Mouse (Mus musculus): ENCODE measurements around the gene Pbx2. TPM values are rescaled to one million over a fixed set of nuclear protein-coding genes. Genes with fewer than 3 reads are reported as not detected.

The Pbx2 gene
- total RNA-seq, 4 experiments from 2014 or later: 16.0 to 20.6 (median 17.6) TPM

DNA sequence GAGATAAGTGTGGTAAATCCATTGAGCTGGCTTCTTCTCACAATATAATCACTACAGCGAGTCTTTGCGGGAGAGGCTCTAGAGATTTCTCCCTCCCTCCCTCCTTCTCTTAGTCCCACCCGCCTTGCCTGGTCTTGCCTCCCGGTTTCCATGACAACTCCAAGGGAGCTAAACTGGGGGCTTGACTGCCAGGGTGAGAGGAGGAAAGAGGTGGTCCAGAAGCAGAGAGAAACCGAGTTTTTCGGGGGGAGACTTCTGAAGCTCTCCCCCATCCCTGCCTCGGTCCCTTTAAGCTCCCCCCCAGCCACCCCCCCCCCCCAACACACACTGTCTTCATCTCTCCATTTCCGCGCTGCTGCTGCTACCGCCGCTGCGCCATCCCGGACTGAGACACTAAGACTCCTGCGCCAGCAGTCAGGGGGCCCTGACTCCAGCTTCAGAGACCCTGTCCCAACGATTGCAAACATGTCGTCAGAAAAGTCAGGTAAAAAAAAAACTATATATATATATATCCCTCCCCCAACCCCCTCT lies 38.2 kb downstream of the Pbx2 start, which contains the start of gene Prrt1:
Gene Prrt1, plus strand, starts transcription at position 313 of the 531 bp plus-strand sequence.
- DNase-seq (ENCODE audit: low spot score): no peak

DNA sequence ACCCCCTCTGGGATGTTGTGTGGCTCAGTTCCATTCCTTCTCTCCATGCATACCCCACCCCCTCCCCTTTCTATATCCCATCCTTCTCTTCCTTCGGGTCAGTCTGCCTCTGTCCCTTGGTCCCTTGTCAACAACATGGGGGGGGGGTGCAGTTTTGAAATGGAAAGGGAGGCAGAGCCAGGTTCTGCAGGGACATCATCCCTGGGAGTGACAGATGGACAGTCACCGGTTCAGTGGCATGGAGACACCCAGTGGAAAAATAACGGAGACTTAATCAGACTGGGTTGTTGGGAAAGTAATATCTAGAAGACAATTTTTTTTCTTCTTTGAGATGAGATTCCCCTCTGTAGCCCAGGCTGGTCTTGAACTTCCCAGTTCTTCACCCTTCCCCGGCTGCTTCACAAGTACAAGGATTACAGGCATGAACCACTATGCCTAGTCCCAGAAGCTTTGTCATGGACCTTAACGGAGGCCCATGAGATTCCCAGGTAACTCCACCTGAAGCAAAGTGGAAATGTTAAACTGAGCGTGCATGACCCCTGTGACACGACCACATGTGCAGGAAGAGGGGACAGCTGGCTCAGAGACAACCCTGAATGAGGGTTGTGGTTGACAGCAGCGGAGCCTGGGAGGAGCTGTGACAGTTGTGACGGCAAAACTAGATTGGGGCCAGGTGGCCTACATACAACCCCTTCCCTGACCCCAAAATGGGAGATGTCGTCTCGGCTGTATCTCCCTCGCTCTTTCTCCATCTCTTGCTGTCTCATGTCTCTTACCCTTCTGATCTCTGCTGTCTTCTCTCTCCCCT lies 38.9 kb downstream of the Pbx2 start:
- DNase-seq (ENCODE audit: low spot score): no peak

GRCm38 (mm10) chr17:34630761-34631301 lies 39.8 kb downstream of the Pbx2 start:
- no peak for DNase-seq (ENCODE audit: low spot score)

DNA sequence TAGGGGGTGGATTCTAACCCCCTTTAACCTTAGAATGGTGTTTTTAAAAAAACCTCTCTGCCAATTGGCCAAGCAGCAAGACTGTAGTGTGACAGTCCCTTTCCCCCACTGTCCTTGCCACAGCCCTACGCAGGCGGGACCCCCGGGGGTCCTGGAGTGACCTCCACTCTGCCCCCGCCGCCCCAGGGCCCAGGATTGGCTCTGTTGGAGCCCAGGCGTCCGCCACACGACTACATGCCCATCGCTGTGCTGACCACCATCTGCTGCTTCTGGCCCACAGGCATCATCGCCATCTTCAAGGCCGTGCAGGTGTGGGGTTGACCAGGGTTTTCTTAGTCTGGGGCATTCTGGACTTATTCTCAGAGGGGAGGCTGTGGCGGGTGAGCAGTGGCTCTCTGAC lies 40.6 kb downstream of the Pbx2 start:
- no peak for DNase-seq (ENCODE audit: low spot score)

- DNase-seq (ENCODE audit: low spot score): peak; percentile 83
Observed at GRCm38 (mm10) chr17:34632261-34632691, 41.2 kb downstream of the Pbx2 start.

DNA sequence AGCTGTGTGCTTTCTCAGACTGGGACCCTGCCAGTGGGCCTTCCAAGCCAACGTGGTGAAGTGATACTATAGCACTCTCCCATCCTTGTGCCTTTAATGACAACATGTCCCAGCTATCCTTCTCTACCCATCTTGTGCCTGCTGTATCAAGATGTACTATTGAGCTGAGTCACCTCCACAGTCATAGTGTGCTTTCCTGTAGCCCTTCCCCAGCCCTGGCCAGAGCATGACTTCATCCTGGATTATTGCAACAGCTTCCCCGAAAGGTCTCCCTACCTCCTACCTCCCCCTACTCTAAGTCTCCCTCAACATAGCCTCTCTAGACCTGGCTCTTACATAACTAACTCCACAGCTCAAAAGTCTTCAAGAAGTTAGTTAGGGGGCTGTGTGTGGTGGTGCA lies 44.6 kb downstream of the Pbx2 start:
- no peak for DNase-seq (ENCODE audit: low spot score)

DNA sequence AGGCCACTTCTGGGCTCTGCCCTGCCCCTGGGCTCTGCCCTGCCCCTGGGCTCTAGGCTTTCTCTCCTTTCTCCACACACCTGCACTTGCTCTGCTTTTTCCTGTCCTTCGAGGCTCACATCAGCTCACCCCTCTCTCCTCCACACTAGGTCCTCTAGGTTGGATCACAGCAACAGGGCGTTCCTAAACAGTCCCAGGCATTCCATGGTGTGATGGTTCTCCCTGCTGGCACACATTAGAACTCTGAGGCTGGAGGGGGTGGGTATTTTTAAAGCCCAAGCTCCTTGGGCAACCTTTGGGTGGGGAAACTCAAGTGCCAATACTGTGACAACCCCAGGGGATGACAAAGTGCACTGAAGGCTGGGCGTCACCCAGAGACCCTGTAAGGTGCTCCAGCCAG lies 46.4 kb downstream of the Pbx2 start:
- DNase-seq (ENCODE audit: low spot score): no peak

DNA sequence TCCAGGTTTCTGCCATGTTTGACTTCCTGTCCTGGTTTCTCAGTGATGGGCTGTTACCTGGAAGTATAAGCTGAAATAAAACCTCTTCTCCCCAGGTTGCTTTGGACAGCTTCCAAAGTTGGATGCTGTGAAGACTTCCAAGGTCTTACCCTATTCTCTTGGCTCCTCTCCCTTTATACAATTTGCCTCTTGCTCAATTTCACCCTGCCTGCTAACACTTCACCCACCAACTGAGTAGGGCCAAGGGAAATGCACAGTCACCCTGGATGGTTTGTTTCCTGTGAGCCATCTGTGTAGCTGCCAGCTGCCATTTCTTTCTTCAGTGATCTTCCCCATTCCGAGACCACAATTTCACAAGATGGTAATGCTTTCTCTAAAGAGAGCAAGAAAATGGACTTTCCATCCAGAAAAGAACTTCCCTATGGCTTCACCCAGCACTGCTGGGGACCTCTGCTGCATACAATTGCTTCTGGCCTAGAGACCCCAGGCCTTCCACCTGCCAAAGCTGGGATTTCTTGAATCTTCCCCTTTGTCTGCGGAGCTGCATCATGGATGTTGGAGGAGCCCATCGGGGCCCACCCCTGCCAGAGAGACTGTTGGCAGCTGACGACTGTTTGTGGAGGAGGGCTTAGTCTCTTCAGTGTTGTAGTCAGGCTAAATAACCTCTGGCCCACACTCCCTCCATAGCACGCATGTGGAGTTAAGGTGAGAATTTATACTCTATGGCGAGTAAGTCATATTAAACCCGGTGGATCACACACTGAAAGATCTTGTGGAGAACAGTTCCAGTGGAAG lies 48.6 kb downstream of the Pbx2 start:
- DNase-seq (ENCODE audit: low spot score): no peak

DNA sequence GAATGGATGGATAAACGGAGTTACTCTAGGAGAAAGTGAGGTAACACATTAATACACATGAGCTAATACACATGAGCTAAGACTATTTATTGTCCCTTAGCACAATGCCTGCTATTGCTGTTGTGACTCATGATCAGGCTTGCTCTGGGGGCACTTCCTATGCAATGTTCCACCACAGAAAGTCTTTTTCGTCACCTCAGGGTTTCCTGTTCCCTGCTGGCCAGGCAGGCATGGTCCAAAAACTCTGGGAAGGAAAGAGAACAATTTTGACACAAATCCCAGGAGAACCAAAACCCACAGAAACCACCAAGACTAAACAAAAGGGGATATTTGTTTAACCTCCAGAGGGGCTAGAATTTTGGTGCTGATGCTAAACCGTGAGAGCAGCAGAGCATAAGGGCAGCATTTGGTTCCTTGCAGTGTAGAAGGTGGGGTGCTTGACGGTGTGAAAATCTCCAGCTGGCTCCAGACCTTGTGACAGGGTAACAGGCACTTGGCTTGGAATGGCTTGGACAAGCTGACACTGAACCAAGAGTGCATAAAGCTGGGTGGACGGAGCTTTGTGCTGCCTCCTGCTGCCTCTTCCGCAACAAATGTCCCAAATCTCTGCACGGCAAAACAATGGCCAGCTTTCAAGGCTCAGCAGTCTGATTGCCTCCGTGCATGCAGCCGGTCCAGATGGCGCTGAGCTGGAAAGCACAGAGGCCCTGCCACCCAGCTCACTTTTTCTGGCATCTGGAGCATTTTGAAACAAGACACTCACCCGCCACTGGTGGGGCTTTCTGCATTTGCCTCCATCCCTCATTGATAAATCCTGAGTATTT lies 49.9 kb downstream of the Pbx2 start:
- DNase-seq (ENCODE audit: low spot score): no peak

DNA sequence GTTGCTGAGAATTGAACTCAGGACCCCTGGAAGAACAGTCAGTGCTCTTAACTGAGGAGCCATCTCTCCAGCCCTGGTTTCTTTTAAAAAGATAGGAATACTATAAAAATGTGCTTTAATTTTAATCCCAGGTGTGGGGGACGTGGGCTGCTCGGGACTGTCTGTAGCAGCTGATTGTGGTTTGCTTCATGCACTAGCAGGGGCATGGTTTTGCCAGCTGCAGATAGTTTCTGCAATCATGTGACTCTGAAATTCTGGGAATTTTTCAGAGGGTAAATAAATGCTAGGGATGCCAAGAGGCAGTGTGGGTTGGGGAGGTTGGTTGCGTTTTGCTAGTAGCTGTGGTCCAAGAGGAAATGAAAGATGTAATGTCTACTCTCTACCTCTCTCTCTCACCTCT lies 50.9 kb downstream of the Pbx2 start:
- no peak for DNase-seq (ENCODE audit: low spot score)

- DNase-seq (ENCODE audit: low spot score): no peak
Observed at GRCm38 (mm10) chr17:34643379-34643778, 52.3 kb downstream of the Pbx2 start.

DNA sequence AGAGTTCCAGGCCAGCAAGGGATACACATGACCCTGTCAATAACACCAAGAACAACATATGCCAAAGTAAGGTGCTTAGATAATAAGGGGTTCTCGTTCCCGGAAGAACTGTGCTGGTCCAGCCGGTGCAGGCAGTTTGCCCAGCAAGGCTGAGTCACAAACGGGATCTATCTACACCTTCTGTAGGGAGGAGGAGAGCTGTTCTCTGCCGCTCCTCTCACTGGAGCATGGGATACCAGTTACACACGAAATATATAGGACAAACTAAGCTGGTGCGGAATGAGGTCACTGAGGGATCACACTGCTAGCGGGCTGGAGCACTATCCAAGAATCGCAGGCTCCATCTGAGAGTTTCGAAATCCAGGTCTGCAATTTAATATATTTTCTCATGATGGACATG lies 52.9 kb downstream of the Pbx2 start:
- DNase-seq (ENCODE audit: low spot score): no peak

- peak; percentile 98 for DNase-seq (ENCODE audit: low spot score)
Observed at GRCm38 (mm10) chr17:34644608-34645007, 53.5 kb downstream of the Pbx2 start, which contains the start of gene Fkbpl. Gene Fkbpl, plus strand, starts transcription at chr17:34644764.

DNA sequence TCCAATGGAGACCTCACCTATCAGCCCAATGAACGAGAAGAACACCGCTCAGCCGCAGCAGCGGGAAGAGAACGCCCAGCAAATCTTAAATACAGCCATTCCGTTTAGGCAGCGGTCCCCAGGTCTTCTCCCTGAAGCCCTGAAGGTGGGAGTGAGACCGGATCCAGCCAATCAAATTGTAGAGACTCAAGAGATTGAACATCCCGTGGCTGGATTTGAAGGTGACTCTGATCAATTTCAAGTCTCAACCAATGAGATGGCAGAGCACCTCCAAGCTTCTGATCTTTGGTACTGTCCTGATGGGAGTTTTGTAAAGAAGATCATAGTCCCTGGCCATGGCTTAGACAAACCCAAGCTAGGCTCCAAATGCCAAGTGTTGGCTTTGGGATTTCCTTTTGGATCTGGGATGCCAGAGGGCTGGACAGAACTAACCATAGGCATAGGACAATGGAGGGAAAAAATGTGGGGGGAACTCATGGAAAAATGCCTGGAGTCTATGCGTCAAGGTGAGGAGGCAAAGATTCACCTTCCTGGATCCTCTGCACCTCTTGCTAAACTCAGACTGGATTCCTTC lies 54.3 kb downstream of the Pbx2 start:
- no peak for DNase-seq (ENCODE audit: low spot score)

- DNase-seq (ENCODE audit: low spot score): no peak
Observed at GRCm38 (mm10) chr17:34645831-34646511, 54.9 kb downstream of the Pbx2 start.

Other genes starting within 250 kb of the Pbx2 start
- gene Btnl2, start 236.4 kb upstream of the Pbx2 start, total RNA-seq (2022): under 1 TPM; 0.16 to 0.68 (median 0.49) TPM
- gene Btnl1, start 214.1 kb upstream of the Pbx2 start, total RNA-seq (2022): not detected
- gene BC051142, start 192.4 kb upstream of the Pbx2 start, total RNA-seq (2022): under 1 TPM in 2 of 4 experiments, not detected in 2; 0.34 to 0.79 TPM
- not detected for gene Btnl4, start 113.9 kb upstream of the Pbx2 start, total RNA-seq (2022)
- gene Btnl6, start 73.9 kb upstream of the Pbx2 start, total RNA-seq (2022): not detected
- 10 to 100 TPM; 25.7 to 32.7 (median 28.6) TPM for gene Notch4, start 27.0 kb upstream of the Pbx2 start, total RNA-seq (2022)
- 1 to 10 TPM; 2.0 to 4.5 (median 3.1) TPM for gene Gpsm3, start 1.5 kb upstream of the Pbx2 start, total RNA-seq (2022)
- under 1 TPM in 2 of 4 experiments, not detected in 2; 0.14 to 0.16 TPM for gene Ager, start 6.6 kb downstream of the Pbx2 start, total RNA-seq (2022)
- gene Rnf5, start 12.4 kb downstream of the Pbx2 start, total RNA-seq (2022): 10 to 100 TPM; 37.4 to 42.5 (median 39.1) TPM
- gene Agpat1, start 13.0 kb downstream of the Pbx2 start, total RNA-seq (2022): 10 to 100 TPM; 66.5 to 78.4 (median 73.4) TPM
- gene Egfl8, start 24.7 kb downstream of the Pbx2 start, total RNA-seq (2022): 1 to 10 TPM in 3 of 4 experiments, under 1 TPM in 1; 0.94 to 1.3 (median 1.0) TPM
- 10 to 100 TPM; 48.1 to 68.8 (median 59.5) TPM for gene Ppt2, start 37.2 kb downstream of the Pbx2 start, total RNA-seq (2022)
- 1 to 10 TPM in 3 of 4 experiments, under 1 TPM in 1; 0.92 to 1.4 (median 1.1) TPM for gene Prrt1, start 38.3 kb downstream of the Pbx2 start, total RNA-seq (2022)
- 1 to 10 TPM; 6.9 to 9.7 (median 8.6) TPM for gene Fkbpl, start 53.5 kb downstream of the Pbx2 start, total RNA-seq (2022)
- 10 to 100 TPM; 14.4 to 19.9 (median 16.0) TPM for gene Atf6b, start 55.9 kb downstream of the Pbx2 start, total RNA-seq (2022)
- gene Tnxb, start 79.3 kb downstream of the Pbx2 start, total RNA-seq (2022): 10 to 100 TPM; 22.4 to 34.3 (median 32.2) TPM
- 10 to 100 TPM; 14.3 to 71.5 (median 21.2) TPM for gene C4b, start 152.6 kb downstream of the Pbx2 start, total RNA-seq (2022)
- under 1 TPM in 1 of 4 experiments, not detected in 3; 0.35 TPM for gene Cyp21a1, start 213.3 kb downstream of the Pbx2 start, total RNA-seq (2022)
- 10 to 100 TPM in 2 of 4 experiments, 1 to 10 TPM in 2; 8.2 to 14.6 (median 9.5) TPM for gene Stk19, start 245.7 kb downstream of the Pbx2 start, total RNA-seq (2022)
- gene Dxo, start 245.8 kb downstream of the Pbx2 start, total RNA-seq (2022): 10 to 100 TPM; 10.6 to 15.9 (median 11.5) TPM